Mouse (Mus musculus): Measurements from ENCODE around the gene Atp6v0e2. TPM values are rescaled to one million over a fixed set of nuclear protein-coding genes. Genes with fewer than 3 reads are reported as not detected.
A peak's percentile ranks its signal among the peaks of the same experiment; 100 is the strongest.
"Not testable (repeated sequence)": the region's sequence is repeated elsewhere in the genome, so short reads cannot be mapped to it uniquely, and the experiment has no call there.

The Atp6v0e2 gene
- polyA plus RNA-seq, 1 experiment: 4.7 TPM

GRCm38 (mm10) chr6:48503847-48504240, 33.6 kb upstream of the Atp6v0e2 start:
- Histone ChIP-seq H3K36me3 (ENCODE audit: control insufficient read depth, insufficient read depth, low read length) (no peaks in the 10 kb centered on the region), H3K27ac (ENCODE audit: control insufficient read depth, insufficient read depth, low read length) (no peak overlapping the region), H3K4me3 (ENCODE audit: control insufficient read depth, insufficient read depth, low read length) (no peak overlapping the region), H3K4me1 (replicated peaks; ENCODE audit: control insufficient read depth, insufficient read depth, low read length) (peaks cover 5% of the 10 kb centered on the region), H3K27me3 (ENCODE audit: control insufficient read depth, insufficient read depth, low read length) (no peaks in the 10 kb centered on the region)
- DNase-seq: no peak
- WGBS: 5% methylated on average over 2 of the region's 2 CpGs
- TF ChIP-seq POLR2A (IDR thresholded peaks at IDR 0.05; ENCODE audit: control insufficient read depth, extremely low read depth, insufficient read depth, low read length, poor library complexity) (no peak), CTCF (IDR thresholded peaks at IDR 0.05; ENCODE audit: borderline replicate concordance, control insufficient read depth, extremely low read depth, insufficient read depth, low read length, poor library complexity) (no peak)

- TF ChIP-seq CTCF (IDR thresholded peaks at IDR 0.05; ENCODE audit: borderline replicate concordance, control insufficient read depth, extremely low read depth, insufficient read depth, low read length, poor library complexity) (peak; percentile 25; the same call in 1 of the 2 replicates), POLR2A (IDR thresholded peaks at IDR 0.05; ENCODE audit: control insufficient read depth, extremely low read depth, insufficient read depth, low read length, poor library complexity) (no peak)
- Histone ChIP-seq H3K4me3 (ENCODE audit: control insufficient read depth, insufficient read depth, low read length) (peak overlapping the region; percentile 48), H3K36me3 (ENCODE audit: control insufficient read depth, insufficient read depth, low read length) (no peaks in the 10 kb centered on the region), H3K4me1 (replicated peaks; ENCODE audit: control insufficient read depth, insufficient read depth, low read length) (peaks cover 5% of the 10 kb centered on the region), H3K27me3 (ENCODE audit: control insufficient read depth, insufficient read depth, low read length) (no peaks in the 10 kb centered on the region), H3K27ac (ENCODE audit: control insufficient read depth, insufficient read depth, low read length) (no peak overlapping the region)
- WGBS: 2% methylated on average over 26 of the region's 26 CpGs
- peak; percentile 39 for DNase-seq
Measured at GRCm38 (mm10) chr6:48504241-48504854, 33.1 kb upstream of the Atp6v0e2 start.

GRCm38 (mm10) chr6:48508087-48508486, 29.3 kb upstream of the Atp6v0e2 start:
- DNase-seq: no peak
- Histone ChIP-seq H3K36me3 (ENCODE audit: control insufficient read depth, insufficient read depth, low read length) (no peaks in the 10 kb centered on the region), H3K27ac (ENCODE audit: control insufficient read depth, insufficient read depth, low read length) (no peak overlapping the region), H3K4me1 (replicated peaks; ENCODE audit: control insufficient read depth, insufficient read depth, low read length) (peaks cover 5% of the 10 kb centered on the region), H3K4me3 (ENCODE audit: control insufficient read depth, insufficient read depth, low read length) (no peak overlapping the region), H3K27me3 (ENCODE audit: control insufficient read depth, insufficient read depth, low read length) (no peaks in the 10 kb centered on the region)
- 84% methylated on average over 4 of the region's 4 CpGs for WGBS
- TF ChIP-seq CTCF (IDR thresholded peaks at IDR 0.05; ENCODE audit: borderline replicate concordance, control insufficient read depth, extremely low read depth, insufficient read depth, low read length, poor library complexity) (no peak), POLR2A (IDR thresholded peaks at IDR 0.05; ENCODE audit: control insufficient read depth, extremely low read depth, insufficient read depth, low read length, poor library complexity) (no peak)

- 6% methylated on average over 4 of the region's 4 CpGs for WGBS
- H3K27ac ChIP-seq (ENCODE audit: control insufficient read depth, insufficient read depth, low read length): no peak overlapping the region
- TF ChIP-seq CTCF (IDR thresholded peaks at IDR 0.05; ENCODE audit: borderline replicate concordance, control insufficient read depth, extremely low read depth, insufficient read depth, low read length, poor library complexity): no peak
- no peak for TF ChIP-seq POLR2A (IDR thresholded peaks at IDR 0.05; ENCODE audit: control insufficient read depth, extremely low read depth, insufficient read depth, low read length, poor library complexity)
Measured at GRCm38 (mm10) chr6:48510426-48510825, 27.0 kb upstream of the Atp6v0e2 start.

GRCm38 (mm10) chr6:48511861-48512260, 25.6 kb upstream of the Atp6v0e2 start:
- Histone ChIP-seq H3K27me3 (ENCODE audit: control insufficient read depth, insufficient read depth, low read length) (no peaks in the 10 kb centered on the region), H3K27ac (ENCODE audit: control insufficient read depth, insufficient read depth, low read length) (no peak overlapping the region), H3K36me3 (ENCODE audit: control insufficient read depth, insufficient read depth, low read length) (no peaks in the 10 kb centered on the region), H3K4me3 (ENCODE audit: control insufficient read depth, insufficient read depth, low read length) (no peak overlapping the region), H3K4me1 (replicated peaks; ENCODE audit: control insufficient read depth, insufficient read depth, low read length) (no peaks in the 10 kb centered on the region)
- WGBS: 53% methylated on average over 7 of the region's 7 CpGs
- DNase-seq: no peak
- TF ChIP-seq POLR2A (IDR thresholded peaks at IDR 0.05; ENCODE audit: control insufficient read depth, extremely low read depth, insufficient read depth, low read length, poor library complexity) (no peak), CTCF (IDR thresholded peaks at IDR 0.05; ENCODE audit: borderline replicate concordance, control insufficient read depth, extremely low read depth, insufficient read depth, low read length, poor library complexity) (no peak)

More at GRCm38 (mm10) chr6:48510426-48510825, 27.0 kb upstream of the Atp6v0e2 start:
- no peaks in the 10 kb centered on the region for H3K27me3 ChIP-seq (ENCODE audit: control insufficient read depth, insufficient read depth, low read length)
- no peaks in the 10 kb centered on the region for H3K36me3 ChIP-seq (ENCODE audit: control insufficient read depth, insufficient read depth, low read length)
- H3K4me3 ChIP-seq (ENCODE audit: control insufficient read depth, insufficient read depth, low read length): no peak overlapping the region
- no peaks in the 10 kb centered on the region for H3K4me1 ChIP-seq (replicated peaks; ENCODE audit: control insufficient read depth, insufficient read depth, low read length)
- no peak for DNase-seq

GRCm38 (mm10) chr6:48524882-48525281, 12.5 kb upstream of the Atp6v0e2 start:
- 98% methylated on average over 16 of the region's 16 CpGs for WGBS
- not testable (repeated sequence) for DNase-seq; H3K4me1 ChIP-seq (replicated peaks; ENCODE audit: control insufficient read depth, insufficient read depth, low read length); H3K27me3 ChIP-seq (ENCODE audit: control insufficient read depth, insufficient read depth, low read length); H3K27ac ChIP-seq (ENCODE audit: control insufficient read depth, insufficient read depth, low read length); H3K36me3 ChIP-seq (ENCODE audit: control insufficient read depth, insufficient read depth, low read length); H3K4me3 ChIP-seq (ENCODE audit: control insufficient read depth, insufficient read depth, low read length)

GRCm38 (mm10) chr6:48527901-48528300, 9.5 kb upstream of the Atp6v0e2 start:
- WGBS: 99% methylated on average over 9 of the region's 9 CpGs
- no peaks in the 10 kb centered on the region for H3K27me3 ChIP-seq (ENCODE audit: control insufficient read depth, insufficient read depth, low read length)
- no peak for TF ChIP-seq POLR2A (IDR thresholded peaks at IDR 0.05; ENCODE audit: control insufficient read depth, extremely low read depth, insufficient read depth, low read length, poor library complexity)
- no peak for TF ChIP-seq CTCF (IDR thresholded peaks at IDR 0.05; ENCODE audit: borderline replicate concordance, control insufficient read depth, extremely low read depth, insufficient read depth, low read length, poor library complexity)

More at GRCm38 (mm10) chr6:48527901-48528300, 9.5 kb upstream of the Atp6v0e2 start:
- no peaks in the 10 kb centered on the region for H3K36me3 ChIP-seq (ENCODE audit: control insufficient read depth, insufficient read depth, low read length)
- no peaks in the 10 kb centered on the region for H3K4me1 ChIP-seq (replicated peaks; ENCODE audit: control insufficient read depth, insufficient read depth, low read length)
- H3K27ac ChIP-seq (ENCODE audit: control insufficient read depth, insufficient read depth, low read length): no peak overlapping the region
- H3K4me3 ChIP-seq (ENCODE audit: control insufficient read depth, insufficient read depth, low read length): no peak overlapping the region
- DNase-seq: no peak
